Mouse (Mus musculus) c-Kit-positive CD71-positive TER-119-negative erythroid progenitor cells, embryonic 14.5 days (primary cell): Measurements from ENCODE around the gene Pde12.
"Not testable (repeated sequence)": the region's sequence is repeated elsewhere in the genome, so short reads cannot be mapped to it uniquely, and the experiment has no call there.

Experiments used
- DNase-seq: peaks from one replicate; pipeline ENCODE4 v3.0.0-alpha.2; 2013; ENCODE audit warnings: low read depth

The Pde12 gene

DNA sequence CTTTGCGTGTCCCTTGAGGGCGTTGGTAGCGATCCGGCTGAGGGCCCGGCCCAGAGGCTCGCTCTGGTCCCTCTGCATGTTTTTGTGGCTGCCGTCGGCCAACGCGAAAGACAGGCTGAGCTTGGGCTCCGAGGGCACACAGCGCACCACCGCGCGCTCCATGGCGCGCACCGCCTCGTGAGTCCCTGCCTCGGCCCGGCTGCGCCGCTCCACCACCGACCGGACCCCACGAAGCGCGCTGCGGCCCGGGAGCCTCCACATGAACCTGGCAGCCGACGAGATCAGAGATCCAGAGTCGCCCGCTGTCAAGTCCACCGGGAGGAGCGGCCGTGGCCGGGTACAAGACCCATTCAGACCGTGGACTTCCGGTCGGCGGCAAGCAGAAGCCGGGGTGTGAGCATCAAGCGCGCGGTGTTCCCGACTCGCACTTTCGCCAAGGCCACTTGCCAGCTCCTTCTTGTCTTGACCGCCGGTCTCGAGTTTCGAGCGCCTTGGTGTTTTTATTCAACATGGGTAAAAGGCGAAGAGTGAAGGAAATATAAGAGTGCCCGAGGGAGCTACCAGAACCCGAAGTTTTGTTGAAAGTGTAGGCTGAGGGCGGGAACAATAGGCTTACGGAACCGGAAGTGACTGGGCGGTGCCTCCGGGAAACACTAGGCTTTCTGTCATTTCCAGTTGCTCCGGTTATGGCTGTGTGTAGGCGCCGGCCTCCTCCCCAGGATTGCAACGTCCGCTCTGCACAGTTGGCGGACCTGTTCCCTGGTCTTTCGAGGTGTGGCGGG lies at the start of gene Pde12:
Pde12 (minus strand) TSS at position 592 of the 782 bp plus-strand sequence.
- peak; percentile 93 for DNase-seq

DNA sequence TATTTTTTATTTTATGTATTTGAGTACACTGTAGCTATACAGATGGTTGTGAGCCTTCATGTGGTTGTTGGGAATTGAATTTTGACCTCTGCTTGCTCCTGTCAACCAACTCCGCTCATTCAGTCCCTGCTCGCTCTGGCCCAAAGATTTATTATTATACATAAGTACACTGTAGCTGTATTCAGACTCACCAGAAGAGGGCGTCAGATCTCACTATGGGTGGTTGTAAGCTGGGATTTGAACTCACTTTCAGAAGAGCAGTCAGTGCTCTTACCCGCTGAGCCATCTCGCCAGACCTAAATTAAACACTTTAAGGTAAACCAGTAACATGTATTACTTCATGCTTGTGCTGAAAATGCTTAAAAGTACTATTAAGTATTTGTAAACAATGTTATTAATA lies 35.6 kb upstream of the Pde12 start:
- not testable (repeated sequence) for DNase-seq

GRCm38 (mm10) chr14:26697912-26698311 lies 28.2 kb upstream of the Pde12 start:
- DNase-seq = peak; percentile 30

GRCm38 (mm10) chr14:26692974-26693373 lies 23.3 kb upstream of the Pde12 start, which contains the start of gene Dnah12:
Dnah12 (plus strand) TSS chr14:26693274.
- no peak for DNase-seq

GRCm38 (mm10) chr14:26691363-26691762 lies 21.7 kb upstream of the Pde12 start:
- no peak for DNase-seq

DNA sequence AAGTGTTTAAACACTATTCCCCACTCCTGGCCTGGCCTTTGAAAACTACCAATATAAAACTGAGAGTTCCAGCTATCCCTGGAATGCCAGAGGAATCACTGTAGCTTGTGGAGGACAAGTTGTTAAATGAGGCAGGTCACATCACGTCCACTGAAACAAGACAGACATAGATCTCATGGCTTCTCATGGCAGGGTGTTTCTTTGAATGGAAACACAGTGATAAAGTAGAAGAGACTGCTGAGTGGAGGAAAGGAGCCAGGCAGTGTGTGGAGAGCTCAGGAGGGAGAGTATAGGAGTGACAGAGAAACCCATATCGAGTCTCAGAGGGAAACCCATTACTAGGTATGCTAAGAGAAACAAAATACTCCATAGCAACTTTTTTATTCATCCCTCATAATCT lies 21.0 kb upstream of the Pde12 start:
- no peak for DNase-seq

DNA sequence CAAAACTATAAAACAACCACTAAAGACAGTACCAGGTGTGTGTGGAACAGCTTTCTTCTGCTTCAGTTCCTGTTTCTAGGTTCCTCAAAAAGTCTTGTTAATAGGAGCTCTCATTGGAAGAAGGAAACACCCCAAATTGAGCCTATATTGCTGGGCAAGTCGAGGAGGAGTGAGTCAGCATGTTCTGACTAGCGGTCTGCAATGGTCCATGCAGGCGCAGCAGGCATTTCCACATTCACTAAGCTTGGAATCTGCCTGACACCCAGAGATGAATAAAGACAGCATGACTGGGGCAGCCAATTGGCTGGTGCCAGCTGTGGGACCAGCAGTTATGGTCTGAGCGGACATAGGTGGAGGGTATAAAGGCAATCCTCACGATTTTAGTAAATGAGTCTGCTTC lies 6.1 kb upstream of the Pde12 start:
- DNase-seq = no peak

DNA sequence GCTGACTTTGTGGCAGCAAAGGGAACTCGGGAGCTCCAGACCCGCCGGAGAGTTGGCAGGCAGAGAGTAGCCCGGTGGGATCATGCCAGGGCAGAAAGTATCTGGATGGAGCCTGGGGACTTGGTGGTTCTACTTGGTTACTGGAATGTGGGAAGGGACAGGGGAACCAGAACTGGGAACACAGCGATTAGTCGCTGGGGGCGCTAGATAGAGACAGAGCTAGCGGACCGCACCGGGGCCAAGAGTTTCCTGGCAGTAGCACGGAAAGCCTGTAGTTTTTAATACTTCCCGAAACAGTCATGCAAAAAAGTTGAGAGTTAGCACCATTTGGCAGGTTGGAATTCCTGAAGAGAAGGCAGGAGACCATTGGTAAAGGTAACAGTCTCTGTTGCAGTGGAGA lies 5.7 kb upstream of the Pde12 start:
- no peak for DNase-seq

- not testable (repeated sequence) for DNase-seq
These were observed 4.9 kb upstream of the Pde12 start for GRCm38 (mm10) chr14:26674476-26675169.

DNA sequence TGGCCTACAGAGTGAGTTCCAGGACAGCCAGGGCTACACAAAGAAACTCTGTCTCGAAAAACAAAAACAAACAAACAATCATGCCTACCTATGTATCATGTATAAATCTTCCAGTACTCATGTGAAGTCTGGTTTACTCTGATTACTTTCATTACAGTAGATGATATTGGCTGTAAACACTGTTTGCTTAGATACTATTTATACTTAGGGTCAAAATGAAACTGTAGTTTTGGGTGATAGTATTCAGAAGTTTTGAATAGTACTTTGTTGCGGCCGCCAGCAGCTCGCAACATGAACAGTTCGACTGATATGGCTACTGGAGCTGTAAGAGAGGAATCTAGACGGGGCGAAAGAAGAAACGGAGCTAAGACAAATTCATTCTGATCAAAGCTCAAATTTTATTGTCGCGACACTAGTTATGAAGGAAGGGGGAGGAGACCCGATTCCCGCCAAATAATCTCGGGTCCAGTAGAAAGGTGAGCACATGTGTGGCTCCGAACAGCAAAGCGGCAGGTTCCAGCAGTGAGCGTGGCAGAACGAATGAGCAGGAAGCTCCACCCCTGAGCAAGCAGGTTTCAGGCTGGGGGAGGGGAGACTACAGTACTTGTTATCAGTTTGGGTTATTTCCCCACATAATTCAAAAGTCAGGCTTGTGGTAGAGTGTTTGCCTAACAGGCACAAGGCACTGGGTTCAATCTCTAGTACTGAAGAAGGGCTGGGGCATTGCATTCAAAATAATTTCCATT lies 2.4 kb upstream of the Pde12 start:
- not testable (repeated sequence) for DNase-seq

- DNase-seq = no peak
These were observed 1.3 kb upstream of the Pde12 start for GRCm38 (mm10) chr14:26670964-26671363.

- DNase-seq = peak; percentile 50
These were observed 1.1 kb downstream of the Pde12 start for GRCm38 (mm10) chr14:26668371-26669291.

DNA sequence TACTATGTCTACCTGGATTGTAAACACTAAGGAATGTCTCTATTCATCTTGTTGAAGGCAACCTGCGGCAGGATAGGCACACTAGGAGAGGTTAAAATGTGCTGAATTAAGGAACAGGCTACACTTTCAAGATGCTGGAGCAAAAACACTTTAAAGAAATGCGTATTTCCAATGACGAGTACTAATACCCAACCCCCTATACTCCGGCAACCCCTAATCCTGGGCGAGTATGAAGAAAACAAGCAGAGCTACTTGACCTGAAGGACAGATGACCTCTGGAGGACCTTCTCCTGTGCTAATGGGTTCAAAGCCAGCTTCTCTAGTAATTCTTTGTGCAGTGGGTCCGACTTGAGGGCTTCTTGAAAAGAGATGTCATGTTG lies 1.7 kb downstream of the Pde12 start:
- DNase-seq = no peak

GRCm38 (mm10) chr14:26663851-26664250 lies 5.8 kb downstream of the Pde12 start:
- DNase-seq = no peak

- no peak for DNase-seq
These were observed 7.2 kb downstream of the Pde12 start for GRCm38 (mm10) chr14:26662488-26662887.

DNA sequence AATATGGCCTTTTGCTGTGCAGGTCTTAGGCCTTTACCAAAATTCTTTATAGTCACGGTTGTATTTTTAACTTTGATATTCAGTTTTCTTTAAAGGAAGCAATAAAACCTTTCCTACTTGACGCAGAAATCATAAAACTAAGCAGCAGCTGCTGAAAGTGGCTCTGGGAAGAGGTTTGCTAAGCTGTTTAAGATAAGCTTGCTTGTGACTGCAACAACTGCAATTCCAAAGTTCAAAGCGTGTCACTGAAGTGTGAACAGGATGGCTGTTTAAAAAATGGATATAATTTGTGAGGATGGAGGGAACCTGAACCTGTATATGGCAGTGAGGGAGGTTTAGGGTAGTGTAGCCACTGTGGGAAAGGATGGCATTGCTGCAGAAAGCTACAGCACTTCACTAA lies 7.7 kb downstream of the Pde12 start:
- no peak for DNase-seq

GRCm38 (mm10) chr14:26660233-26660632 lies 9.4 kb downstream of the Pde12 start:
- no peak for DNase-seq

- DNase-seq = no peak
These were observed 11.5 kb downstream of the Pde12 start for GRCm38 (mm10) chr14:26658178-26658577.

DNA sequence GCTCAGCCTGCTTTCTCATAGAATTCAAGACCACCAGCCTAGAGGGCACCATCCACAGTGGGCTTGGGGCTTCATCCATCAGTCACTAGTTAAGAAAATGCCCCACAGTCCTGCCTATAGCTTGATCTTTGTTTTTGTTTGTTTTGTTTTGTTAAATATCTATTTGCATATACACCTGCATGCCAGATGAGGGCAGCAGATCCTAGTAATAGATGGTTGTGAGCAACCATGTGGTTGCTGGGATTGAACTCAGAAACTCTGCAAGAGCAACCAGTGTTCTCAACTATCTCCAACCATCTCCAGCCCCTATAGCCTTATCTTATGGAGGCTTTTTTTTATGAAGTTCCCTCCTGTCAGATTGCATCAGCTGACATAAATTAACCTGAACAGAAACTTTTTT lies 17.8 kb downstream of the Pde12 start:
- no peak for DNase-seq

DNA sequence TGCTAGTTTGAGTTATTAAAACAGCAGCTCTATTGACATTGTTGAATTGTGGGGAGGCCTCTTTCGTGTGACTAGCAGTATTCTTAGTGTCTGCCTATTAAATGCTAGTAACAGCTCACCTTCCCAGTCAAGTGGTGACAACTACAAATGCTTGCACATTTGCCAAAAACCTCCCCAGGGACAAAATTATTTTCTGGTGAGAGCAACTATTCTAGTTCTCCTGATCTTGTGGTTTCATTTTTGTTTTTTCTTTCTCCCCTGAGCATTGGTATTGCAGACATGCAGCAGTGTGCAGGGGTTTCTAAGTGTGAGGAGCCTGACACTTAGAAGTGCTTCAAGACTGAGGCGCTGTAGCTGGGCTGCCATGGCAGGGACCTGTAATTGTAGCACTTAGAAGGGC lies 21.9 kb downstream of the Pde12 start:
- DNase-seq = no peak

GRCm38 (mm10) chr14:26645989-26646650 lies 23.6 kb downstream of the Pde12 start:
- no peak for DNase-seq
